Mouse (Mus musculus): ENCODE results near the gene Mgam.
"Not testable (repeated sequence)": the region's sequence is repeated elsewhere in the genome, so short reads cannot be mapped to it uniquely, and the experiment has no call there.

Mgam gene

GRCm38 (mm10) chr6:40628406-40629000, at the start of gene Mgam:
Gene Mgam (plus strand): TSS chr6:40628831.
- ATAC-seq (ENCODE audit: low TSS enrichment): no peak

GRCm38 (mm10) chr6:40584336-40584735, 44.3 kb upstream of the Mgam start:
- ATAC-seq (ENCODE audit: low TSS enrichment): no peak

- ATAC-seq (ENCODE audit: low TSS enrichment): no peak
Measured at GRCm38 (mm10) chr6:40585645-40586044, 43.0 kb upstream of the Mgam start, which contains the start of gene Clec5a. Gene Clec5a (minus strand): TSS chr6:40585821.

- no peak for ATAC-seq (ENCODE audit: low TSS enrichment)
Measured at GRCm38 (mm10) chr6:40588346-40588745, 40.3 kb upstream of the Mgam start.

- no peak for ATAC-seq (ENCODE audit: low TSS enrichment)
Measured at GRCm38 (mm10) chr6:40594804-40595550, 33.7 kb upstream of the Mgam start.

GRCm38 (mm10) chr6:40598546-40598945, 30.1 kb upstream of the Mgam start:
- ATAC-seq (ENCODE audit: low TSS enrichment): not testable (repeated sequence)

GRCm38 (mm10) chr6:40607431-40607830, 21.2 kb upstream of the Mgam start:
- peak; percentile 98 for ATAC-seq (ENCODE audit: low TSS enrichment)

GRCm38 (mm10) chr6:40610244-40610643, 18.4 kb upstream of the Mgam start:
- ATAC-seq (ENCODE audit: low TSS enrichment): peak; percentile 62

GRCm38 (mm10) chr6:40613260-40613852, 15.3 kb upstream of the Mgam start, which contains the start of gene Tas2r138:
Gene Tas2r138 (minus strand): TSS chr6:40613310.
- no peak for ATAC-seq (ENCODE audit: low TSS enrichment)

GRCm38 (mm10) chr6:40617965-40618364, 10.7 kb upstream of the Mgam start:
- ATAC-seq (ENCODE audit: low TSS enrichment): peak; percentile 89

- no peak for ATAC-seq (ENCODE audit: low TSS enrichment)
Measured at GRCm38 (mm10) chr6:40626111-40626510, 2.5 kb upstream of the Mgam start.

GRCm38 (mm10) chr6:40634640-40635071, 6.0 kb downstream of the Mgam start:
- no peak for ATAC-seq (ENCODE audit: low TSS enrichment)

- no peak for ATAC-seq (ENCODE audit: low TSS enrichment)
Measured at GRCm38 (mm10) chr6:40635559-40635958, 6.9 kb downstream of the Mgam start.

- no peak for ATAC-seq (ENCODE audit: low TSS enrichment)
Measured at GRCm38 (mm10) chr6:40637755-40638154, 9.1 kb downstream of the Mgam start.

GRCm38 (mm10) chr6:40640710-40641538, 12.3 kb downstream of the Mgam start:
- no peak for ATAC-seq (ENCODE audit: low TSS enrichment)

- ATAC-seq (ENCODE audit: low TSS enrichment): no peak
Measured at GRCm38 (mm10) chr6:40645701-40646100, 17.1 kb downstream of the Mgam start.

- no peak for ATAC-seq (ENCODE audit: low TSS enrichment)
Measured at GRCm38 (mm10) chr6:40650953-40651352, 22.3 kb downstream of the Mgam start.

GRCm38 (mm10) chr6:40660930-40661329, 32.3 kb downstream of the Mgam start:
- no peak for ATAC-seq (ENCODE audit: low TSS enrichment)

- ATAC-seq (ENCODE audit: low TSS enrichment): peak; percentile 98
Measured at GRCm38 (mm10) chr6:40689180-40689579, 60.5 kb downstream of the Mgam start.

- ATAC-seq (ENCODE audit: low TSS enrichment): not testable (repeated sequence)
Measured at GRCm38 (mm10) chr6:40692007-40692406, 63.4 kb downstream of the Mgam start.

GRCm38 (mm10) chr6:40713494-40713893, 84.9 kb downstream of the Mgam start:
- ATAC-seq (ENCODE audit: low TSS enrichment): peak; percentile 93

GRCm38 (mm10) chr6:40715705-40716104, 87.1 kb downstream of the Mgam start:
- no peak for ATAC-seq (ENCODE audit: low TSS enrichment)
